Mouse (Mus musculus) limb, embryonic 11.5 days (tissue): Measurements from ENCODE around the gene Clstn1. TPM values are rescaled to one million over a fixed set of nuclear protein-coding genes. Genes with fewer than 3 reads are reported as not detected.

Source experiments
- ATAC-seq: fragments of 200-750 bp; cut with Nextera tagmentation; 2 replicates; pipeline ENCODE4 v1.8.0; 2017; ENCODE audit warnings: low read depth; ENCODE audit not compliant: insufficient number of reproducible peaks, low FRiP score, low TSS enrichment
- DNase-seq: peaks from one replicate; pipeline ENCODE4 v3.0.0-alpha.2; 2015; ENCODE audit warnings: low spot score
- H3K27ac ChIP-seq: fragments of 300-500 bp; sonication (generic); replicated peaks from 2 replicates; pipeline ENCODE4 v1.5.1; 2014; ENCODE audit warnings: low read depth, mild to moderate bottlenecking, low read length
- H3K27me3 ChIP-seq: fragments of 300-500 bp; sonication (generic); 2 replicates; pipeline ENCODE4 v1.6.1; 2014; ENCODE audit warnings: mild to moderate bottlenecking, low read length, mixed read lengths; ENCODE audit not compliant: control insufficient read depth, insufficient read depth
- H3K36me3 ChIP-seq: fragments of 300-500 bp; sonication (generic); 2 replicates; pipeline ENCODE4 v1.6.1; 2014; ENCODE audit warnings: mild to moderate bottlenecking, low read length, moderate library complexity, mixed read lengths; ENCODE audit not compliant: control insufficient read depth, insufficient read depth
- H3K4me1 ChIP-seq: fragments of 300-500 bp; sonication (generic); 2 replicates; pipeline ENCODE4 v1.6.1; 2014; ENCODE audit warnings: low read length, mixed read lengths; ENCODE audit not compliant: control insufficient read depth, insufficient read depth
- H3K4me2 ChIP-seq: fragments of 300-500 bp; sonication (generic); 2 replicates; pipeline ENCODE4 v1.6.1; 2014; ENCODE audit warnings: low read depth, mild to moderate bottlenecking, moderate library complexity; ENCODE audit not compliant: severe bottlenecking
- H3K4me3 ChIP-seq: fragments of 300-500 bp; sonication (generic); 2 replicates; pipeline ENCODE4 v1.5.1; 2014; ENCODE audit warnings: low read depth, low read length
- H3K9ac ChIP-seq: fragments of 300-500 bp; sonication (generic); 2 replicates; pipeline ENCODE4 v1.6.1; 2014; ENCODE audit warnings: mild to moderate bottlenecking, low read length
- H3K9me3 ChIP-seq: fragments of 300-500 bp; sonication (generic); 2 replicates; pipeline ENCODE4 v1.6.1; 2016; ENCODE audit warnings: low read length; ENCODE audit not compliant: control insufficient read depth
- WGBS: fragments of 180-500 bp; shearing (Covaris S2); extraction: QIAGEN DNeasy Blood & Tissue Kit; methylation state at CpG from one replicate; pipeline ENCODE4 v1.1.7; 2014; 5-methylcytosine and 5-hydroxymethylcytosine counted together
- polyA plus RNA-seq: library from polyadenylated mRNA; unstranded; fragments of >200 nt; fragmentation: Nextera tagmentation; extraction: Ambion mirVana; gene quantifications from 2 replicates; pipeline ENCODE4 v1.2.1, GENCODE M21; 2014

The Clstn1 gene
- polyA plus RNA-seq, 1 experiment from 2014 or later = 24.7 TPM

GRCm38 (mm10) chr4:149597641-149598208 lies 11.5 kb downstream of the Clstn1 start:
- no peaks in the 10 kb centered on the region for H3K36me3 ChIP-seq
- H3K4me3 ChIP-seq = no peak overlapping the region
- H3K4me1 ChIP-seq = peaks cover 7% of the 10 kb centered on the region; the same call in 1 of the 2 replicates
- ATAC-seq = no peak
- H3K27me3 ChIP-seq = no peaks in the 10 kb centered on the region
- no peak overlapping the region for H3K9ac ChIP-seq
- WGBS = 79% methylated on average over 12 of the region's 12 CpGs
- H3K4me2 ChIP-seq = no peak overlapping the region
- no peaks in the 10 kb centered on the region for H3K9me3 ChIP-seq
- H3K27ac ChIP-seq = no peak overlapping the region
- no peak for DNase-seq

- no peak overlapping the region for H3K9ac ChIP-seq
- H3K36me3 ChIP-seq = no peaks in the 10 kb centered on the region
- WGBS = 91% methylated on average over 6 of the region's 6 CpGs
- no peak overlapping the region for H3K27ac ChIP-seq
- H3K4me2 ChIP-seq = no peak overlapping the region
- no peak overlapping the region for H3K4me3 ChIP-seq
- no peaks in the 10 kb centered on the region for H3K9me3 ChIP-seq
- ATAC-seq (no peak), DNase-seq (no peak)
- H3K27me3 ChIP-seq = no peaks in the 10 kb centered on the region
- H3K4me1 ChIP-seq = peaks cover 7% of the 10 kb centered on the region; the same call in 1 of the 2 replicates
Observed at GRCm38 (mm10) chr4:149599549-149599948, 13.3 kb downstream of the Clstn1 start.

GRCm38 (mm10) chr4:149600130-149600529 lies 13.9 kb downstream of the Clstn1 start:
- no peaks in the 10 kb centered on the region for H3K9me3 ChIP-seq
- DNase-seq (no peak), ATAC-seq (no peak)
- H3K36me3 ChIP-seq = no peaks in the 10 kb centered on the region
- H3K4me2 ChIP-seq = no peak overlapping the region
- H3K4me3 ChIP-seq = no peak overlapping the region
- no peak overlapping the region for H3K9ac ChIP-seq
- H3K4me1 ChIP-seq = peaks cover 7% of the 10 kb centered on the region; the same call in 1 of the 2 replicates
- no peaks in the 10 kb centered on the region for H3K27me3 ChIP-seq
- 84% methylated on average over 4 of the region's 4 CpGs for WGBS
- no peak overlapping the region for H3K27ac ChIP-seq

- H3K27ac ChIP-seq = no peak overlapping the region; the same call in 1 of the 2 replicates
- H3K9me3 ChIP-seq = no peaks in the 10 kb centered on the region
- DNase-seq = no peak
- peaks cover 7% of the 10 kb centered on the region; the same call in 1 of the 2 replicates for H3K4me1 ChIP-seq
- H3K9ac ChIP-seq = no peak overlapping the region
- H3K4me3 ChIP-seq = no peak overlapping the region
- no peaks in the 10 kb centered on the region for H3K36me3 ChIP-seq
- WGBS = 39% methylated on average over 4 of the region's 4 CpGs
- H3K27me3 ChIP-seq = no peaks in the 10 kb centered on the region
- H3K4me2 ChIP-seq = no peak overlapping the region
- no peak for ATAC-seq
Observed at GRCm38 (mm10) chr4:149601484-149601883, 15.2 kb downstream of the Clstn1 start.

GRCm38 (mm10) chr4:149602236-149602635 lies 16.0 kb downstream of the Clstn1 start:
- WGBS = 64% methylated on average over 7 of the region's 7 CpGs
- Histone ChIP-seq H3K9me3 (no peaks in the 10 kb centered on the region), H3K4me3 (no peak overlapping the region), H3K27ac (no peak overlapping the region), H3K4me2 (no peak overlapping the region), H3K36me3 (no peaks in the 10 kb centered on the region), H3K4me1 (peaks cover 7% of the 10 kb centered on the region), H3K27me3 (no peaks in the 10 kb centered on the region), H3K9ac (no peak overlapping the region)
- ATAC-seq = no peak
- DNase-seq = no peak

- 74% methylated on average over 1 of the region's 1 CpGs for WGBS
- H3K9me3 ChIP-seq = no peaks in the 10 kb centered on the region
- H3K27ac ChIP-seq = no peak overlapping the region
- H3K4me3 ChIP-seq = no peak overlapping the region
- DNase-seq (no peak), ATAC-seq (no peak)
- H3K4me2 ChIP-seq = no peak overlapping the region
- no peaks in the 10 kb centered on the region for H3K27me3 ChIP-seq
- no peak overlapping the region for H3K9ac ChIP-seq
- peaks cover 15% of the 10 kb centered on the region for H3K4me1 ChIP-seq
- H3K36me3 ChIP-seq = no peaks in the 10 kb centered on the region
Observed at GRCm38 (mm10) chr4:149603860-149604259, 17.6 kb downstream of the Clstn1 start.

GRCm38 (mm10) chr4:149604518-149604917 lies 18.2 kb downstream of the Clstn1 start:
- Histone ChIP-seq H3K27me3 (no peaks in the 10 kb centered on the region), H3K36me3 (no peaks in the 10 kb centered on the region), H3K4me1 (peaks cover 18% of the 10 kb centered on the region), H3K9ac (no peak overlapping the region), H3K9me3 (no peaks in the 10 kb centered on the region), H3K4me2 (no peak overlapping the region), H3K4me3 (no peak overlapping the region), H3K27ac (no peak overlapping the region)
- DNase-seq (no peak), ATAC-seq (no peak)
- WGBS = 71% methylated on average over 3 of the region's 3 CpGs

- no peaks in the 10 kb centered on the region for H3K9me3 ChIP-seq
- no peak overlapping the region for H3K4me2 ChIP-seq
- DNase-seq (no peak), ATAC-seq (no peak)
- H3K27ac ChIP-seq = no peak overlapping the region
- no peaks in the 10 kb centered on the region for H3K36me3 ChIP-seq
- WGBS = 80% methylated on average over 18 of the region's 18 CpGs
- H3K27me3 ChIP-seq = no peaks in the 10 kb centered on the region
- no peak overlapping the region for H3K4me3 ChIP-seq
- no peak overlapping the region for H3K9ac ChIP-seq
- peaks cover 17% of the 10 kb centered on the region for H3K4me1 ChIP-seq
Observed at GRCm38 (mm10) chr4:149606056-149606455, 19.8 kb downstream of the Clstn1 start.
